Mouse (Mus musculus): ENCODE measurements around the gene Trim38. TPM values are rescaled to one million over a fixed set of nuclear protein-coding genes. Genes with fewer than 3 reads are reported as not detected.
A peak's percentile ranks its signal among the peaks of the same experiment; 100 is the strongest.

Trim38 gene
- polyA plus RNA-seq, 1 experiment from 2014 or later: not detected

DNA sequence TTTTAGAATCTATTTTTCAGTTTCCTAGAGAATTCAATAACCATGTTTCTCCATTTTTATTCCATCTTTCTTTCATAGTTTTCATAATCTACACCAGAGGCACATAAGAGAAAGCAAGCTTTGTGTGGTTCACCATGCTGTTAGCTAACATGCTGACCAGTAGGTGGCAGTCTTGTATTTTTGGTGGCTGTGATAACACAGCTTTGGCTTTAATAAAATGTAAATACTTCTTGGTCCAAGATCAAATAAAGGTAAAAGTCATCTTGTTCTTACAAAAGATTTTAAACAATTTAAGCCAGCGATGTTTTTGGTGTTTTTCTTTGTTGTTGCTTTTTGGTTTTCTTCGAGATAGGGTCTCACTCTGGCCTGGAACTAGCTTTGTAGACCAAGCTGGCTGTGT lies 22.8 kb downstream of the Trim38 start:
- Histone ChIP-seq H3K4me1 (ENCODE audit: insufficient read depth, low read depth, low read length) (no peaks in the 10 kb centered on the region), H3K27ac (ENCODE audit: low read length) (no peak overlapping the region), H3K27me3 (replicated peaks; ENCODE audit: insufficient read depth, low read length) (no peaks in the 10 kb centered on the region), H3K9ac (replicated peaks; ENCODE audit: low read depth) (no peak overlapping the region), H3K4me3 (ENCODE audit: low read depth, low read length) (no peak overlapping the region), H3K36me3 (ENCODE audit: insufficient read depth, low read length) (no peaks in the 10 kb centered on the region), H3K4me2 (replicated peaks; ENCODE audit: low read depth, low read length) (no peak overlapping the region), H3K9me3 (ENCODE audit: low read length) (no peaks in the 10 kb centered on the region)
- no peak for ATAC-seq
- TF ChIP-seq CTCF (IDR thresholded peaks at IDR 0.05): peak; percentile 90
- no peak for TF ChIP-seq EP300 (IDR thresholded peaks at IDR 0.05)
- peak; percentile 82 for DNase-seq (ENCODE audit: low spot score)
- 37% methylated on average over 2 of the region's 2 CpGs for WGBS

DNA sequence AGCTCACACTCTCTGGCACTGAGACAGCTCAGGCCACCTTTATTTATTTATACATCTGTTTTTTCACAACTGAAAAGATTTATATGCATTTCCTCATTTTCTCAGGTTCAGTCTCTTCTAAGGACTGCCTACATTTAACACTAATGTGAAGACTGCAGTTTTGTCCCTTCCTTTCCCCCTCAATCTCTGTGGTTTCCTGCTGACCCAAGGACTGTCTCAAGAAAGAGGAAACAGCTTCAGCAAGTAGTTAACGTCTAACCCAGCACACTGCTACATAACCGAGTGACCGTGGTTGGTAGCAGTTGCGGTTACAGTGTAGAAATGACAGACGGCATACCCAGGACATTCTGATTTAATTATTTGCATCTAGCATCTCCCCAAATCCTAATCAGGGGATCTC lies 29.7 kb downstream of the Trim38 start:
- DNase-seq (ENCODE audit: low spot score): peak; percentile 16
- H3K9me3 ChIP-seq (ENCODE audit: low read length): no peaks in the 10 kb centered on the region
- no peaks in the 10 kb centered on the region for H3K27me3 ChIP-seq (replicated peaks; ENCODE audit: insufficient read depth, low read length)
- WGBS: 66% methylated on average over 5 of the region's 5 CpGs
- no peaks in the 10 kb centered on the region for H3K36me3 ChIP-seq (ENCODE audit: insufficient read depth, low read length)
- no peak for TF ChIP-seq EP300 (IDR thresholded peaks at IDR 0.05)
- no peak for TF ChIP-seq CTCF (IDR thresholded peaks at IDR 0.05)
- H3K4me2 ChIP-seq (replicated peaks; ENCODE audit: low read depth, low read length): no peak overlapping the region
- no peak for ATAC-seq
- H3K9ac ChIP-seq (replicated peaks; ENCODE audit: low read depth): no peak overlapping the region
- H3K4me3 ChIP-seq (ENCODE audit: low read depth, low read length): no peak overlapping the region
- no peak overlapping the region for H3K27ac ChIP-seq (ENCODE audit: low read length)
- H3K4me1 ChIP-seq (ENCODE audit: insufficient read depth, low read depth, low read length): no peaks in the 10 kb centered on the region

DNA sequence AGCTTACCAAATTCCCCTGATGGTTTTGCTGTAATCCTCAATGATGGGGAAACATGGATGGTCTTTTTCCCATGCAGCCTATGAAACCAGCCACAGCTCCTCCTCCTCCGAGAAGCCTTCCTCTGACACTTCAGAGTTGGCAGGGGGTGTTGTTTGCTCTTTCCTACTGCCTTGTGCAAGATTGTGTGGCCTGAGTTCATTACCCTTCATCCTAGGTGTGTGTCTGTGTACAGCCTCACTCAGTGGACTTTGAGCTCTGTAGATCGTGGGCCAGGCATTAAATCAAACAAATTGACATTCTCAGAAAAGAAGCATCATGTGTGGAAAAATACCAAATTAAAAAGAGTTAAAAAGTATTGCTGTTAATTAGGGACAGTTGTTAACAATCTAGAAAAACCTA lies 34.8 kb downstream of the Trim38 start:
- no peak for ATAC-seq
- TF ChIP-seq CTCF (IDR thresholded peaks at IDR 0.05): no peak
- Histone ChIP-seq H3K9me3 (ENCODE audit: low read length) (no peaks in the 10 kb centered on the region), H3K36me3 (ENCODE audit: insufficient read depth, low read length) (no peaks in the 10 kb centered on the region), H3K9ac (replicated peaks; ENCODE audit: low read depth) (no peak overlapping the region), H3K4me1 (ENCODE audit: insufficient read depth, low read depth, low read length) (no peaks in the 10 kb centered on the region), H3K27ac (ENCODE audit: low read length) (no peak overlapping the region), H3K4me3 (ENCODE audit: low read depth, low read length) (no peak overlapping the region), H3K4me2 (replicated peaks; ENCODE audit: low read depth, low read length) (no peak overlapping the region), H3K27me3 (replicated peaks; ENCODE audit: insufficient read depth, low read length) (no peaks in the 10 kb centered on the region)
- DNase-seq (ENCODE audit: low spot score): no peak
- 49% methylated on average over 2 of the region's 2 CpGs for WGBS

DNA sequence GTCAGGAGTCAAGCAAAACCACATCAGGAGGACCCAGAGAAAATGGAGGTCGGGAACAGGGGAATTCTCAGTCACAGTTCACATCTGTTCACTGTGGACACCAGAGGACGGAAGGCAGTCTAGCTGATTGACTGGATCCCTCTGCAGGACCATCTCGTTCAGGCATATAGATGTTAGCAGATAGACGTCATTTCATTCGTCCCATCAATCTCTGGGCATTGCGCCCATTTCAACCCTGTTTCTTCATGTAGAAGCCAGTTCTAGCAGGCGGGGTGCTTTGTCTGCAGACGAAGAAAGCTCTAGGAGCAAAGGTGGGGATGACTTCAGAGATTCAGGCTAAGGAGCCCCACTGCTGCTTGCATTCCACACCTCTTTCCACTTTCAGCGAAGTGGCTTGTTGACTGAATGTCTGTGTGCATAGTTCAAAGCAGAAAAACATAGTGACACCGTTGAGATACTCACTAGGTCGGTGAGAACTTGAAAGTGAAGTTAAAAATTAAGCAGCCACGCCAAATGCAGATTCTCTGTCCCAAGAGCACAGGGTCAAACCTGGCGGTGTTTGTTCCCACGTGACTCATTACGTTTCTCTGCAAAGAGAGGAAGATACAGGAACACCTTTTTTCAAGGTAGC lies 36.8 kb downstream of the Trim38 start, which contains the start of gene Slc17a2:
Slc17a2 (plus strand) TSS at position 572 of the 631 bp plus-strand sequence.
- DNase-seq (ENCODE audit: low spot score) (peak; percentile 49), ATAC-seq (peak; percentile 82)
- Histone ChIP-seq H3K9ac (replicated peaks; ENCODE audit: low read depth) (no peak within 1 kb of the TSS), H3K4me1 (ENCODE audit: insufficient read depth, low read depth, low read length) (no peaks in the 10 kb centered on the region), H3K36me3 (ENCODE audit: insufficient read depth, low read length) (no peaks in the 10 kb centered on the region), H3K4me3 (ENCODE audit: low read depth, low read length) (no peak within 1 kb of the TSS), H3K4me2 (replicated peaks; ENCODE audit: low read depth, low read length) (no peak within 1 kb of the TSS), H3K27ac (ENCODE audit: low read length) (no peak within 1 kb of the TSS), H3K27me3 (replicated peaks; ENCODE audit: insufficient read depth, low read length) (no peaks in the 10 kb centered on the region), H3K9me3 (ENCODE audit: low read length) (no peaks in the 10 kb centered on the region)
- TF ChIP-seq EP300 (IDR thresholded peaks at IDR 0.05) (peak; percentile 34; the same call in 1 of the 2 replicates), CTCF (IDR thresholded peaks at IDR 0.05) (no peak)
- WGBS: 56% methylated on average over 15 of the region's 15 CpGs

DNA sequence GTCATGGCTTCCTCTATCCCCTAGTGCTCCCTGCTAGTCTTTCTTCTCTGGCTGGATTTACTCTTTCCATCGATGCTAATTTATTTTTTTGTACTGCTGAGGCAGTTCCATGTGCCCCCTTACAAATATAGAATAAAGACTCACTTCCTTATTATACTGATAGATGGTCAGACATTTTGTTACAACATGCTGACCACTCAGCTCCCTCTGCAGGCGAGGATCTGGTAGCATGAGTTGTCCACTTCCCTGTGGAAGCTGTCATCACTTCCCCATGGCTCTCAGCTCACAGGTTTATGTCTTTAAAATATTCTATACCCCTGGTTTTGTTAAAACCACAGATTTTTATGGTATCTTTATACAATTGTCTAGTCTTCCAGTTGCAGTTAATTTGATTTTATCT lies 46.4 kb downstream of the Trim38 start:
- no peak overlapping the region for H3K4me2 ChIP-seq (replicated peaks; ENCODE audit: low read depth, low read length)
- H3K4me3 ChIP-seq (ENCODE audit: low read depth, low read length): no peak overlapping the region
- DNase-seq (ENCODE audit: low spot score): peak; percentile 29
- H3K9me3 ChIP-seq (ENCODE audit: low read length): no peaks in the 10 kb centered on the region
- ATAC-seq: no peak
- no peaks in the 10 kb centered on the region for H3K27me3 ChIP-seq (replicated peaks; ENCODE audit: insufficient read depth, low read length)
- H3K4me1 ChIP-seq (ENCODE audit: insufficient read depth, low read depth, low read length): no peaks in the 10 kb centered on the region
- H3K27ac ChIP-seq (ENCODE audit: low read length): no peak overlapping the region
- TF ChIP-seq EP300 (IDR thresholded peaks at IDR 0.05) (no peak), CTCF (IDR thresholded peaks at IDR 0.05) (peak; percentile 54)
- no peak overlapping the region for H3K9ac ChIP-seq (replicated peaks; ENCODE audit: low read depth)
- no peaks in the 10 kb centered on the region for H3K36me3 ChIP-seq (ENCODE audit: insufficient read depth, low read length)
- WGBS: 66% methylated on average over 2 of the region's 2 CpGs

DNA sequence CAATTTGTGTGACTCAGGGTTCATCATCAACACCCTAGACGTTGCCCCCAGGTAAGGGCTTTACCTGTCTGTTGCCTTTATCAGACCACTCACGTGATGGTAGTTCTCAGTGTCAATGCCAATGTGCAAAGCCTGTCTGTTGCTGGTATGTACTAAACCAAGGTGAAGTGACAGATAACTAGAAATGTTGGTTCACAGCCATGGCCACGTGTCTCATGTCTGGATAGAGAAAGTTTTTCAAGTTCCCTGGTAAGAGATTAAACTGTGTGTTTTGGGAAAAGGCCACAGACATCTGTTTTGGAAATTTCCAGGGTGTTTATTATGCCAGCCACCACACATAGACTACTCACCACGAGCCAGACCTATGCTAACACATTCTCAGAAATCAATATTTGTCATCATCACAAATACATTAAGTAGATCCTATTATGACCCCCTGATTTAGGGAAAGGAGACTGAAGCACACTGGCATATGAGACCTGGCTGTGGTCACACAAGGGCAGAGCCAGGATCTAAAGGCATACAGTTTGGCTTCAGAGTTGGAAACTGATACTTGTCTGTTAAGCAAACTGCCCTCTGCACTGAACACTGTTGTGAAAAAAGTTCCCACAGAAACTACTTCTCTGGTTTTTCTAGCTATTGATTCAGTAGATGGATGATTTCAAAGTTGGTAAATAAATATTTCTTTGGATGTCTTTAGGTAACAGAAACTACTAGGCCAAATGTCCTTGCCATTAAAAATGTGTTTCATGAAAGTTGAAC lies 50.6 kb downstream of the Trim38 start:
- ATAC-seq: no peak
- no peaks in the 10 kb centered on the region for H3K27me3 ChIP-seq (replicated peaks; ENCODE audit: insufficient read depth, low read length)
- DNase-seq (ENCODE audit: low spot score): no peak
- no peak overlapping the region for H3K4me3 ChIP-seq (ENCODE audit: low read depth, low read length)
- no peak for TF ChIP-seq CTCF (IDR thresholded peaks at IDR 0.05)
- no peak for TF ChIP-seq EP300 (IDR thresholded peaks at IDR 0.05)
- no peak overlapping the region for H3K27ac ChIP-seq (ENCODE audit: low read length)
- H3K4me1 ChIP-seq (ENCODE audit: insufficient read depth, low read depth, low read length): no peaks in the 10 kb centered on the region
- no peak overlapping the region for H3K9ac ChIP-seq (replicated peaks; ENCODE audit: low read depth)
- H3K9me3 ChIP-seq (ENCODE audit: low read length): no peaks in the 10 kb centered on the region
- H3K36me3 ChIP-seq (ENCODE audit: insufficient read depth, low read length): no peaks in the 10 kb centered on the region
- WGBS: 59% methylated on average over 4 of the region's 4 CpGs
- H3K4me2 ChIP-seq (replicated peaks; ENCODE audit: low read depth, low read length): no peak overlapping the region

All from lung, postnatal 0 days (tissue).